Mouse (Mus musculus) hindbrain, embryonic 13.5 days (tissue): ENCODE data around the gene Ap1m1. TPM values are rescaled to one million over a fixed set of nuclear protein-coding genes. Genes with fewer than 3 reads are reported as not detected.

Experiments used
- ATAC-seq: fragments of 200-750 bp; cut with Nextera tagmentation; 2 replicates; pipeline ENCODE4 v1.8.0; 2017; ENCODE audit warnings: moderate TSS enrichment; ENCODE audit not compliant: low FRiP score
- H3K27ac ChIP-seq: fragments of 300-500 bp; sonication (generic); 2 replicates; pipeline ENCODE4 v1.5.1; 2015; ENCODE audit warnings: inconsistent platforms, mild to moderate bottlenecking, moderate library complexity
- H3K27me3 ChIP-seq: fragments of 300-500 bp; sonication (generic); 2 replicates; pipeline ENCODE4 v1.6.1; 2015; ENCODE audit warnings: mild to moderate bottlenecking, inconsistent platforms
- H3K36me3 ChIP-seq: fragments of 300-500 bp; sonication (generic); 2 replicates; pipeline ENCODE4 v1.6.1; 2015; ENCODE audit warnings: mild to moderate bottlenecking, inconsistent platforms
- H3K4me1 ChIP-seq: fragments of 300-500 bp; sonication (generic); replicated peaks from 2 replicates; pipeline ENCODE4 v1.6.1; 2015; ENCODE audit warnings: inconsistent platforms
- H3K4me2 ChIP-seq: fragments of 300-500 bp; sonication (generic); 2 replicates; pipeline ENCODE4 v1.6.1; 2015; ENCODE audit warnings: inconsistent platforms, mild to moderate bottlenecking, moderate library complexity
- H3K4me3 ChIP-seq: fragments of 300-500 bp; sonication (generic); 2 replicates; pipeline ENCODE4 v1.5.1; 2015; ENCODE audit warnings: mild to moderate bottlenecking, inconsistent platforms
- H3K9ac ChIP-seq: fragments of 300-500 bp; sonication (generic); 2 replicates; pipeline ENCODE4 v1.6.1; 2015; ENCODE audit warnings: mild to moderate bottlenecking, inconsistent platforms
- H3K9me3 ChIP-seq: fragments of 300-500 bp; sonication (generic); 2 replicates; pipeline ENCODE4 v1.6.1; 2016; ENCODE audit warnings: inconsistent platforms
- WGBS: fragments of 180-500 bp; shearing (Covaris S2); methylation state at CpG from one replicate; pipeline ENCODE4 v1.1.7; 2015; 5-methylcytosine and 5-hydroxymethylcytosine counted together
- polyA plus RNA-seq: library from polyadenylated mRNA; unstranded; fragments of >200 nt; fragmentation: Nextera tagmentation; extraction: Ambion mirVana; gene quantifications from 2 replicates; pipeline ENCODE4 v1.2.1, GENCODE M21; 2015

The Ap1m1 gene
- polyA plus RNA-seq, 1 experiment from 2014 or later: 247 TPM

- Histone ChIP-seq H3K4me1 (peaks cover 18% of the 10 kb centered on the region), H3K27ac (no peak overlapping the region), H3K4me2 (peak overlapping the region; percentile 97), H3K9me3 (no peaks in the 10 kb centered on the region), H3K36me3 (peaks cover 31% of the 10 kb centered on the region), H3K4me3 (peak overlapping the region; percentile 90), H3K9ac (no peak overlapping the region), H3K27me3 (peaks cover 30% of the 10 kb centered on the region)
- peak; percentile 49 for ATAC-seq
- WGBS: 84% methylated on average over 9 of the region's 10 CpGs
Measured at GRCm38 (mm10) chr8:72218781-72219540, 20.9 kb upstream of the Ap1m1 start.

- Histone ChIP-seq H3K27me3 (peaks cover 29% of the 10 kb centered on the region), H3K27ac (peak within 1 kb of the TSS; percentile 84), H3K9me3 (no peaks in the 10 kb centered on the region), H3K4me2 (peak within 1 kb of the TSS; percentile 97), H3K4me3 (peak within 1 kb of the TSS; percentile 90), H3K4me1 (peaks cover 18% of the 10 kb centered on the region), H3K36me3 (peaks cover 32% of the 10 kb centered on the region), H3K9ac (peak within 1 kb of the TSS; percentile 88)
- ATAC-seq: peak; percentile 98
- WGBS: 11% methylated on average over 39 of the region's 39 CpGs
Measured at GRCm38 (mm10) chr8:72219541-72220363, 20.1 kb upstream of the Ap1m1 start, which contains the start of gene Fam32a. TSS of gene Fam32a (plus strand) at chr8:72219730.

- Histone ChIP-seq H3K4me3 (peak overlapping the region; percentile 90), H3K4me2 (peak overlapping the region; percentile 97), H3K27me3 (peaks cover 20% of the 10 kb centered on the region), H3K36me3 (peaks cover 32% of the 10 kb centered on the region), H3K4me1 (peaks cover 18% of the 10 kb centered on the region), H3K27ac (no peak overlapping the region), H3K9ac (no peak overlapping the region), H3K9me3 (no peaks in the 10 kb centered on the region)
- no peak for ATAC-seq
- 82% methylated on average over 4 of the region's 4 CpGs for WGBS
Measured at GRCm38 (mm10) chr8:72220758-72221157, 19.1 kb upstream of the Ap1m1 start.

GRCm38 (mm10) chr8:72222656-72223055 is 17.2 kb upstream of the Ap1m1 start:
- H3K27me3 ChIP-seq: peaks cover 2% of the 10 kb centered on the region; the same call in 1 of the 2 replicates
- H3K4me3 ChIP-seq: no peak overlapping the region
- no peak overlapping the region for H3K27ac ChIP-seq
- H3K9ac ChIP-seq: no peak overlapping the region
- peaks cover 32% of the 10 kb centered on the region for H3K36me3 ChIP-seq
- 94% methylated on average over 5 of the region's 5 CpGs for WGBS
- no peak overlapping the region for H3K4me2 ChIP-seq
- no peak for ATAC-seq
- peaks cover 18% of the 10 kb centered on the region for H3K4me1 ChIP-seq
- no peaks in the 10 kb centered on the region for H3K9me3 ChIP-seq

GRCm38 (mm10) chr8:72240403-72240763 is 565 bp downstream of the Ap1m1 start:
- Histone ChIP-seq H3K36me3 (peaks cover 26% of the 10 kb centered on the region), H3K9ac (peak overlapping the region; percentile 77), H3K27ac (peak overlapping the region; percentile 96), H3K27me3 (no peaks in the 10 kb centered on the region), H3K4me2 (peak overlapping the region; percentile 83), H3K4me3 (peak overlapping the region; percentile 64), H3K9me3 (no peaks in the 10 kb centered on the region), H3K4me1 (peaks cover 30% of the 10 kb centered on the region)
- under 1% methylated on average over 24 of the region's 24 CpGs for WGBS
- ATAC-seq: no peak

GRCm38 (mm10) chr8:72240951-72241350 is 1.1 kb downstream of the Ap1m1 start:
- H3K4me1 ChIP-seq: peaks cover 30% of the 10 kb centered on the region
- H3K9ac ChIP-seq: peak overlapping the region; percentile 77
- no peak for ATAC-seq
- peaks cover 31% of the 10 kb centered on the region for H3K36me3 ChIP-seq
- H3K9me3 ChIP-seq: no peaks in the 10 kb centered on the region
- peak overlapping the region; percentile 64 for H3K4me3 ChIP-seq
- H3K4me2 ChIP-seq: peak overlapping the region; percentile 83
- WGBS: 61% methylated on average over 7 of the region's 7 CpGs
- no peaks in the 10 kb centered on the region for H3K27me3 ChIP-seq
- H3K27ac ChIP-seq: peak overlapping the region; percentile 96

GRCm38 (mm10) chr8:72242226-72242625 is 2.4 kb downstream of the Ap1m1 start:
- H3K4me2 ChIP-seq: no peak overlapping the region
- peaks cover 43% of the 10 kb centered on the region for H3K36me3 ChIP-seq
- peaks cover 30% of the 10 kb centered on the region for H3K4me1 ChIP-seq
- H3K27ac ChIP-seq: no peak overlapping the region
- no peak overlapping the region for H3K4me3 ChIP-seq
- no peak for ATAC-seq
- WGBS: 85% methylated on average over 1 of the region's 1 CpGs
- H3K27me3 ChIP-seq: no peaks in the 10 kb centered on the region
- no peaks in the 10 kb centered on the region for H3K9me3 ChIP-seq
- no peak overlapping the region for H3K9ac ChIP-seq

- H3K27ac ChIP-seq: no peak overlapping the region
- H3K27me3 ChIP-seq: no peaks in the 10 kb centered on the region
- no peak overlapping the region for H3K4me3 ChIP-seq
- 74% methylated on average over 2 of the region's 2 CpGs for WGBS
- no peak overlapping the region for H3K9ac ChIP-seq
- no peak overlapping the region for H3K4me2 ChIP-seq
- H3K9me3 ChIP-seq: no peaks in the 10 kb centered on the region
- no peak for ATAC-seq
- H3K36me3 ChIP-seq: peaks cover 61% of the 10 kb centered on the region
- H3K4me1 ChIP-seq: peaks cover 25% of the 10 kb centered on the region
Measured at GRCm38 (mm10) chr8:72244610-72245009, 4.8 kb downstream of the Ap1m1 start.

GRCm38 (mm10) chr8:72257171-72257901 is 17.5 kb downstream of the Ap1m1 start:
- H3K9ac ChIP-seq: no peak overlapping the region
- H3K27me3 ChIP-seq: no peaks in the 10 kb centered on the region
- H3K36me3 ChIP-seq: peaks cover 46% of the 10 kb centered on the region
- no peaks in the 10 kb centered on the region; the same call in 1 of the 2 replicates for H3K4me1 ChIP-seq
- no peak for ATAC-seq
- no peak overlapping the region for H3K4me3 ChIP-seq
- no peaks in the 10 kb centered on the region for H3K9me3 ChIP-seq
- H3K27ac ChIP-seq: no peak overlapping the region
- WGBS: 57% methylated on average over 7 of the region's 7 CpGs
- H3K4me2 ChIP-seq: no peak overlapping the region

- no peak overlapping the region for H3K9ac ChIP-seq
- H3K9me3 ChIP-seq: no peaks in the 10 kb centered on the region
- peaks cover 41% of the 10 kb centered on the region for H3K36me3 ChIP-seq
- H3K4me1 ChIP-seq: no peaks in the 10 kb centered on the region; the same call in 1 of the 2 replicates
- ATAC-seq: no peak
- 96% methylated on average over 1 of the region's 1 CpGs for WGBS
- no peak overlapping the region for H3K4me2 ChIP-seq
- no peak overlapping the region for H3K4me3 ChIP-seq
- H3K27ac ChIP-seq: no peak overlapping the region
- H3K27me3 ChIP-seq: no peaks in the 10 kb centered on the region
Measured at GRCm38 (mm10) chr8:72257902-72258238, 18.1 kb downstream of the Ap1m1 start.

GRCm38 (mm10) chr8:72259862-72260261 is 20.0 kb downstream of the Ap1m1 start:
- Histone ChIP-seq H3K9me3 (no peaks in the 10 kb centered on the region), H3K27ac (no peak overlapping the region), H3K27me3 (no peaks in the 10 kb centered on the region), H3K4me1 (no peaks in the 10 kb centered on the region; the same call in 1 of the 2 replicates), H3K4me3 (no peak overlapping the region), H3K36me3 (peaks cover 21% of the 10 kb centered on the region), H3K9ac (no peak overlapping the region), H3K4me2 (no peak overlapping the region)
- ATAC-seq: no peak
- WGBS: 81% methylated on average over 2 of the region's 2 CpGs

GRCm38 (mm10) chr8:72260585-72260984 is 20.8 kb downstream of the Ap1m1 start:
- Histone ChIP-seq H3K36me3 (peaks cover 14% of the 10 kb centered on the region), H3K9me3 (no peaks in the 10 kb centered on the region), H3K9ac (no peak overlapping the region), H3K4me2 (no peak overlapping the region), H3K27ac (no peak overlapping the region), H3K4me1 (no peaks in the 10 kb centered on the region; the same call in 1 of the 2 replicates), H3K4me3 (no peak overlapping the region), H3K27me3 (no peaks in the 10 kb centered on the region)
- ATAC-seq: peak; percentile 11; the same call in 1 of the 2 replicates
- WGBS: 55% methylated on average over 4 of the region's 4 CpGs
